Mouse (Mus musculus): ENCODE data around the gene Tspan9.

GRCm38 (mm10) chr6:128062216-128062615 lies 81.2 kb downstream of the Tspan9 start:
- no peak for TF ChIP-seq CTCF (IDR thresholded peaks at IDR 0.05; ENCODE audit: low read depth)
- no peak for TF ChIP-seq EP300 (IDR thresholded peaks at IDR 0.05; ENCODE audit: low read depth)
